Mouse (Mus musculus): ENCODE measurements around the gene Sp2.

Gene Sp2

GRCm38 (mm10) chr11:96906431-96907161, 76.2 kb downstream of the Sp2 start:
- DNase-seq, result no peak
